Mouse (Mus musculus) E14TG2a.4 (cell line): ENCODE measurements around the gene Prkn.

Source experiments
- H3K27me3 ChIP-seq: 2 replicates; pipeline ENCODE4 v1.6.1; 2014; ENCODE audit warnings: low read length, control low read depth; ENCODE audit not compliant: insufficient read depth
- H3K36me3 ChIP-seq: 2 replicates; pipeline ENCODE4 v1.6.1; 2014; ENCODE audit warnings: low read length, control low read depth; ENCODE audit not compliant: insufficient read depth
- H3K4me1 ChIP-seq: replicated peaks from 2 replicates; pipeline ENCODE4 v1.6.1; 2014; ENCODE audit warnings: low read depth, low read length, control low read depth
- H3K4me3 ChIP-seq: replicated peaks from 2 replicates; pipeline ENCODE4 v1.5.1; 2014; ENCODE audit warnings: mild to moderate bottlenecking, low read length
- H3K9me3 ChIP-seq: 2 replicates; pipeline ENCODE4 v1.6.1; 2014; ENCODE audit warnings: low read length, control low read depth
- CTCF ChIP-seq: conservative IDR thresholded peaks from 2 replicates; pipeline ENCODE4 v1.5.1; 2014; ENCODE audit warnings: low read length
- NANOG ChIP-seq: IDR thresholded peaks from 2 replicates; pipeline ENCODE4 v1.6.1; 2014; ENCODE audit warnings: borderline replicate concordance, low read length, mixed read lengths
- POU5F1 ChIP-seq: IDR thresholded peaks from 2 replicates; pipeline ENCODE4 v1.6.1; 2014; ENCODE audit warnings: low read length, borderline replicate concordance

Prkn gene

DNA sequence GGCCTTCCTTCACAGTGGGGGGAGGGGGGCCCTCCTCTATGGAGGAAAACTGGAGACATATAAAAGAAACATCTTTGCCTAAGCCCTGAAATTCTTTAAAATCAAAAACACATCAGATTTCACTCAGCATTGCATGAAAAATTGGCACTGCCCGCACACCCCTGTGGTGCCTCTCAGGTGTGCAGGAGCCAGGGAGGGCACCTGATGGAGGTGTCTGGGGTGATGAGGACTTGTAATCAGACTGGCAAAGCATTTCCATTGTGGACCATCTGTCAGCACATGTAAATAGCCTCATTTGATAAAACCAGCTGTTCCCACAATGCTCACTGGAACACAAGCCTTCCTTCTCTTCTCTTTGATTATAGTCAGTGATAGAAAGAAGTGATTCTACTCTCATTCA lies 928.8 kb downstream of the Prkn start:
- H3K4me3 ChIP-seq, result no peak overlapping the region
- no peaks in the 10 kb centered on the region for H3K4me1 ChIP-seq
- no peaks in the 10 kb centered on the region for H3K9me3 ChIP-seq
- no peaks in the 10 kb centered on the region for H3K27me3 ChIP-seq
- H3K36me3 ChIP-seq, result no peaks in the 10 kb centered on the region
- TF ChIP-seq CTCF, result no peak
- no peak for TF ChIP-seq NANOG
- no peak for TF ChIP-seq POU5F1

DNA sequence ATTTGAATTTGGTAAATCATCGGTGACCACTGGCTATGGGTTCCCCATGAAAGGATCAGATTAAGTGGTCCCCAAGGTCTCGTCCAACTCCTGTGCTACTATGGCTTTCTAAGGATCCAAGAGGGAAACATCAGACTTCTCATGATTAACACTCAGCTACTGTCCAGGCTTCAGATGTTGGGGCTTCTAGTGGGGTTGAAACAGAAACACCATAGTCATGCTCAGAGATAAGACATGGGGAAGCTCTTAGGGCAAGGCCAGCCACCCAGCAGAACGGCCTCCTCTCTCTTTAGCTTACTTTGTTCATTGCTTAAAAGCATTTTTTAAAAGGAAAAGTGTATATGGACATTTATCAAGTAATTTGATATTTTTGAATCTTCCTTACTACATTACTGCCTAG lies 929.3 kb downstream of the Prkn start:
- Histone ChIP-seq H3K36me3 (no peaks in the 10 kb centered on the region), H3K27me3 (no peaks in the 10 kb centered on the region), H3K9me3 (no peaks in the 10 kb centered on the region), H3K4me1 (no peaks in the 10 kb centered on the region), H3K4me3 (no peak overlapping the region)
- TF ChIP-seq POU5F1, result no peak
- no peak for TF ChIP-seq NANOG
- TF ChIP-seq CTCF, result no peak

DNA sequence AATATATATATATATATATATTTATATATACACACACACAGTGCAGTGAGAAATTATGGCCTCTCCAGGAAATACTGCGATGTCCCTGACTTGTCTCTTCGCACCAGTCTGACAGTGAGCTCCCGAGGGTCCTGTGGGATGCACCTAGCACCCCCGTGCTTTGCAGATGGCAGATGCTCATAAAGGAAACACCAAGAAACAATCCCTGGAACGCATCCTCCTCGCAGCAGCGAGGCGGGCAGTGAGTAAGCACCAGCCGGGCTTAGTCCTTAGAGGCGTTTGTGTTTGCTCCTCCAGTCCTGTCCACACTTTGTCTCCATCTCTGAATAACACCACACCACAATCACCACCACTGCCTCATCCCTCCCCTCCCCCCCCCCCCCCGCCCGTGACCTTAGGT lies 939.4 kb downstream of the Prkn start:
- Histone ChIP-seq H3K4me1 (no peaks in the 10 kb centered on the region), H3K27me3 (no peaks in the 10 kb centered on the region; the same call in 1 of the 2 replicates), H3K4me3 (no peak overlapping the region), H3K9me3 (no peaks in the 10 kb centered on the region), H3K36me3 (no peaks in the 10 kb centered on the region)
- TF ChIP-seq CTCF, result no peak
- no peak for TF ChIP-seq POU5F1
- no peak for TF ChIP-seq NANOG

- Histone ChIP-seq H3K4me3 (no peak overlapping the region), H3K4me1 (no peaks in the 10 kb centered on the region), H3K36me3 (no peaks in the 10 kb centered on the region), H3K27me3 (no peaks in the 10 kb centered on the region; the same call in 1 of the 2 replicates), H3K9me3 (no peaks in the 10 kb centered on the region)
- TF ChIP-seq CTCF (no peak), NANOG (no peak), POU5F1 (no peak)
These were observed 939.8 kb downstream of the Prkn start for GRCm38 (mm10) chr17:11780005-11780404.

DNA sequence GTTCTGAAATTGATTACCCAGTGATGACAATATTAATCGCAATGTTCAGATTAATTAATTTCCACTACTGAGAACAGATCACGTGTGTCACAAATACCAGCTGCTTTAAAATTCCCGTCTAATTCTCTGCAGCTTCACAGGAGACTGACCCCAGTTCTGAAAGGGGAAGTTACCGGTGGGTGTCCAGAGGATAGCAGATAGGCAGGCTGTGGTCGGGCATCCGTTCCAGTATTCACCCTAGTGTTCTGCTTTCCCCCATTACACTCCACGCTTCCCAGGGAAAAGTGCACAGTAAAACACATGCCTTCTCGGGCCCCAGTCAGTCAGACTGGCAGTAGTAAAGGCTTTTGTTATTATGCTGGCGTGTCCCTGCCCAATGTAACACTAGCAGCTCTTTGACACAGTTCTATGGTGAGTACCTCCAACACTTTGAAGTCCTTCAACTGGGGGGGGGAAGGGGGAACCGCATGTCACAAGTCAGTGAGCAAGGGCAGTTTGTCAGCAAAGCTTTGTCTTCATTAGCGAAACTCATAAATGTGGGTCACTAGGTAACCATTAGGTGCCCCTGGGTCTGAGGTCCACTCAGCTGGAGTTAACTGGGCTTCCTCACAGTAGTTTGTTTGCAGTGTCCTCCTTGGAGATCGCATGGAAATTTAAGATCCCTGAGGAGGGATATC lies 940.8 kb downstream of the Prkn start:
- no peaks in the 10 kb centered on the region for H3K9me3 ChIP-seq
- no peak overlapping the region for H3K4me3 ChIP-seq
- no peaks in the 10 kb centered on the region; the same call in 1 of the 2 replicates for H3K27me3 ChIP-seq
- no peaks in the 10 kb centered on the region for H3K4me1 ChIP-seq
- TF ChIP-seq NANOG (no peak), POU5F1 (no peak), CTCF (no peak)
- H3K36me3 ChIP-seq, result no peaks in the 10 kb centered on the region

- Histone ChIP-seq H3K36me3 (no peaks in the 10 kb centered on the region), H3K4me1 (no peaks in the 10 kb centered on the region), H3K27me3 (no peaks in the 10 kb centered on the region), H3K4me3 (no peak overlapping the region), H3K9me3 (no peaks in the 10 kb centered on the region)
- TF ChIP-seq POU5F1 (no peak), NANOG (no peak), CTCF (no peak)
These were observed 948.2 kb downstream of the Prkn start for GRCm38 (mm10) chr17:11788270-11788936.

- Histone ChIP-seq H3K4me1 (no peaks in the 10 kb centered on the region), H3K9me3 (no peaks in the 10 kb centered on the region), H3K27me3 (peaks cover 3% of the 10 kb centered on the region; the same call in 1 of the 2 replicates), H3K4me3 (no peak overlapping the region), H3K36me3 (no peaks in the 10 kb centered on the region)
- no peak for TF ChIP-seq POU5F1
These were observed 955.8 kb downstream of the Prkn start for GRCm38 (mm10) chr17:11795979-11796378.

DNA sequence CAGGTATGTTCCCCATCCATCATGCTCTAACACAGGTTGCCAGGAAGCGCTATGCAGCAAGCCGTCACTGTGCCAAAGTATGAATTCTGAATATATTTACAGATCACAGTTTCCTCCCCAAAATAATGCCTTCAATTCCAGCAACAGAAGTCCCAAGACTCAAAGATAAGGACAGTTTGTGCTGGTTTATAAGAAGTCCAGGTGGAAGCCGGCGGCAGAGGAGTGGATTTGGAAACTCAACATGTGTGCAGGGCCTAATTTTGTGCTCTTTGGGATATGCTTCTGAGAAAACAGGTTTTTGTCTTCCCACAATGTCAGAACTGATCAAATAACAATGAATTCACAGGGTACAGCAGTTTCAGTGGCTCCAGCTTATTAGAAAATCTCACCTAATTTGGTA lies 961.0 kb downstream of the Prkn start:
- TF ChIP-seq NANOG, result no peak
- TF ChIP-seq CTCF, result no peak
- no peak for TF ChIP-seq POU5F1
- Histone ChIP-seq H3K36me3 (no peaks in the 10 kb centered on the region), H3K4me3 (no peak overlapping the region), H3K4me1 (no peaks in the 10 kb centered on the region), H3K9me3 (no peaks in the 10 kb centered on the region), H3K27me3 (no peaks in the 10 kb centered on the region)

DNA sequence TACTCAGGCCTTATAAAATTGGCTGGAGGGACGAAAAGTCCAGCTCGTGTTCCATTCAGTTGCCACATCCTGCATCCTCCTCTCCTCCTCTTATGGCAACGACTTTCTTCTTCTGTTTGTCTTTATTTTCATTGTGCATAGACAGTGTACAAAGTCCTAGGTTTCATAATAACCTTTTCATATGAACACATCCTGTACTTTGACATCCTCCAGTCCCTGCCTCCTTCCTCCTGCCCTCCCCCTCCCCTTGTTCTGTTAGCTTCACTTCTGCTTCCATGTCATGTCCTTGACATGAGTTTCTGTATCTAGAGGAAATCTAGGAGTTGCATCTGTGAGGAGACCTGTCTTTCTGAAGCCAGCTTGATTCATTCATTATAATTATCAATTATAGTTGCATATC lies 967.1 kb downstream of the Prkn start:
- Histone ChIP-seq H3K4me1 (no peaks in the 10 kb centered on the region), H3K36me3 (no peaks in the 10 kb centered on the region), H3K9me3 (no peaks in the 10 kb centered on the region), H3K4me3 (no peak overlapping the region), H3K27me3 (no peaks in the 10 kb centered on the region)
- TF ChIP-seq POU5F1 (no peak), CTCF (no peak), NANOG (no peak)
